Mouse (Mus musculus) lung, embryonic 16.5 days (tissue): ENCODE data around the gene Plod2. TPM values are rescaled to one million over a fixed set of nuclear protein-coding genes. Genes with fewer than 3 reads are reported as not detected.

Source experiments
- ATAC-seq: fragments of 200-750 bp; cut with Nextera tagmentation; 2 replicates; pipeline ENCODE4 v1.8.0; 2017; ENCODE audit warnings: low read depth, mild to moderate bottlenecking, moderate library complexity
- H3K27ac ChIP-seq: fragments of 300-500 bp; sonication (generic); 2 replicates; pipeline ENCODE4 v1.5.1; 2014; ENCODE audit warnings: mild to moderate bottlenecking, control low read depth, low read length
- H3K27me3 ChIP-seq: fragments of 300-500 bp; sonication (generic); 2 replicates; pipeline ENCODE4 v1.6.1; 2014; ENCODE audit warnings: low read depth, low read length, mixed read lengths; ENCODE audit not compliant: control insufficient read depth, insufficient read depth
- H3K36me3 ChIP-seq: fragments of 300-500 bp; sonication (generic); 2 replicates; pipeline ENCODE4 v1.6.1; 2014; ENCODE audit warnings: low read length; ENCODE audit not compliant: control insufficient read depth, insufficient read depth
- H3K4me1 ChIP-seq: fragments of 300-500 bp; sonication (generic); replicated peaks from 2 replicates; pipeline ENCODE4 v1.6.1; 2014; ENCODE audit warnings: low read length, mixed read lengths; ENCODE audit not compliant: control insufficient read depth, insufficient read depth
- H3K4me2 ChIP-seq: fragments of 300-500 bp; sonication (generic); 2 replicates; pipeline ENCODE4 v1.6.1; 2014; ENCODE audit warnings: low read depth, low read length, control low read depth
- H3K4me3 ChIP-seq: fragments of 300-500 bp; sonication (generic); 2 replicates; pipeline ENCODE4 v1.5.1; 2014; ENCODE audit warnings: mild to moderate bottlenecking, low read length, control low read depth
- H3K9ac ChIP-seq: fragments of 300-500 bp; sonication (generic); 2 replicates; pipeline ENCODE4 v1.6.1; 2014; ENCODE audit warnings: low read length, control low read depth
- H3K9me3 ChIP-seq: fragments of 300-500 bp; sonication (generic); 2 replicates; pipeline ENCODE4 v1.6.1; 2016; ENCODE audit warnings: low read length; ENCODE audit not compliant: control insufficient read depth
- WGBS: fragments of 180-500 bp; shearing (Covaris S2); extraction: QIAGEN DNeasy Blood & Tissue Kit; methylation state at CpG from one replicate; pipeline ENCODE4 v1.1.7; 2014; 5-methylcytosine and 5-hydroxymethylcytosine counted together
- polyA plus RNA-seq: library from polyadenylated mRNA; unstranded; fragments of >200 nt; fragmentation: Nextera tagmentation; extraction: Ambion mirVana; gene quantifications from 2 replicates; pipeline ENCODE4 v1.2.1, GENCODE M21; 2015

Gene Plod2
- polyA plus RNA-seq, 1 experiment from 2014 or later: 53.4 TPM

- Histone ChIP-seq H3K9me3 (no peaks in the 10 kb centered on the region), H3K36me3 (no peaks in the 10 kb centered on the region), H3K27ac (no peak overlapping the region), H3K4me1 (peaks cover 4% of the 10 kb centered on the region), H3K4me2 (no peak overlapping the region), H3K9ac (no peak overlapping the region), H3K27me3 (no peaks in the 10 kb centered on the region), H3K4me3 (no peak overlapping the region)
- WGBS: 78% methylated on average over 6 of the region's 6 CpGs
- no peak for ATAC-seq
Observed at GRCm38 (mm10) chr9:92563306-92563705, 21.3 kb downstream of the Plod2 start.

GRCm38 (mm10) chr9:92564391-92564790 is 22.4 kb downstream of the Plod2 start:
- Histone ChIP-seq H3K27ac (no peak overlapping the region), H3K36me3 (no peaks in the 10 kb centered on the region), H3K4me3 (no peak overlapping the region), H3K4me2 (no peak overlapping the region), H3K27me3 (no peaks in the 10 kb centered on the region), H3K9me3 (no peaks in the 10 kb centered on the region), H3K4me1 (peaks cover 4% of the 10 kb centered on the region), H3K9ac (no peak overlapping the region)
- 100% methylated on average over 1 of the region's 1 CpGs for WGBS
- no peak for ATAC-seq

- peaks cover 3% of the 10 kb centered on the region for H3K4me1 ChIP-seq
- no peak overlapping the region for H3K4me2 ChIP-seq
- WGBS: 56% methylated on average over 3 of the region's 3 CpGs
- no peaks in the 10 kb centered on the region for H3K9me3 ChIP-seq
- H3K4me3 ChIP-seq: no peak overlapping the region
- ATAC-seq: no peak
- no peak overlapping the region for H3K27ac ChIP-seq
- no peak overlapping the region for H3K9ac ChIP-seq
- no peaks in the 10 kb centered on the region for H3K27me3 ChIP-seq
- H3K36me3 ChIP-seq: no peaks in the 10 kb centered on the region
Observed at GRCm38 (mm10) chr9:92566234-92566633, 24.2 kb downstream of the Plod2 start.

- ATAC-seq: peak; percentile 28; the same call in 1 of the 2 replicates
- WGBS: 54% methylated on average over 7 of the region's 7 CpGs
- Histone ChIP-seq H3K4me1 (no peaks in the 10 kb centered on the region; the same call in none of the 2 replicates), H3K27ac (no peak overlapping the region), H3K27me3 (no peaks in the 10 kb centered on the region), H3K4me2 (no peak overlapping the region), H3K4me3 (no peak overlapping the region), H3K9ac (no peak overlapping the region), H3K36me3 (no peaks in the 10 kb centered on the region), H3K9me3 (no peaks in the 10 kb centered on the region)
Observed at GRCm38 (mm10) chr9:92567474-92567873, 25.5 kb downstream of the Plod2 start.

- Histone ChIP-seq H3K27me3 (no peaks in the 10 kb centered on the region), H3K9me3 (no peaks in the 10 kb centered on the region), H3K9ac (no peak overlapping the region), H3K4me2 (no peak overlapping the region), H3K4me1 (no peaks in the 10 kb centered on the region; the same call in 1 of the 2 replicates), H3K4me3 (no peak overlapping the region), H3K36me3 (no peaks in the 10 kb centered on the region), H3K27ac (no peak overlapping the region)
- ATAC-seq: no peak
- WGBS: 90% methylated on average over 3 of the region's 3 CpGs
Observed at GRCm38 (mm10) chr9:92568798-92569197, 26.8 kb downstream of the Plod2 start.

- H3K27ac ChIP-seq: no peak overlapping the region
- H3K4me2 ChIP-seq: no peak overlapping the region
- H3K4me3 ChIP-seq: no peak overlapping the region
- H3K36me3 ChIP-seq: 0 out of 2 replicates have a peak, but pooled peaks cover 2% of the 10 kb centered on the region
- ATAC-seq: 0 out of 2 replicates have a peak, but pooled peaks have one; percentile 41
- no peaks in the 10 kb centered on the region; the same call in 1 of the 2 replicates for H3K4me1 ChIP-seq
- 64% methylated on average over 8 of the region's 8 CpGs for WGBS
- H3K9ac ChIP-seq: no peak overlapping the region
- H3K9me3 ChIP-seq: no peaks in the 10 kb centered on the region
- no peaks in the 10 kb centered on the region for H3K27me3 ChIP-seq
Observed at GRCm38 (mm10) chr9:92572376-92573108, 30.5 kb downstream of the Plod2 start.

GRCm38 (mm10) chr9:92583876-92584275 is 41.9 kb downstream of the Plod2 start:
- 80% methylated on average over 5 of the region's 5 CpGs for WGBS
- Histone ChIP-seq H3K4me2 (no peak overlapping the region), H3K27ac (no peak overlapping the region)

GRCm38 (mm10) chr9:92586025-92586424 is 44.0 kb downstream of the Plod2 start:
- no peak overlapping the region for H3K27ac ChIP-seq
- WGBS: 81% methylated on average over 1 of the region's 1 CpGs
- no peak overlapping the region for H3K9ac ChIP-seq
- H3K27me3 ChIP-seq: no peaks in the 10 kb centered on the region
- H3K4me3 ChIP-seq: no peak overlapping the region
- peaks cover 26% of the 10 kb centered on the region for H3K36me3 ChIP-seq
- H3K9me3 ChIP-seq: no peaks in the 10 kb centered on the region
- no peak overlapping the region for H3K4me2 ChIP-seq
- ATAC-seq: no peak
- no peaks in the 10 kb centered on the region for H3K4me1 ChIP-seq

More at GRCm38 (mm10) chr9:92583876-92584275, 41.9 kb downstream of the Plod2 start:
- Histone ChIP-seq H3K4me3 (no peak overlapping the region), H3K27me3 (no peaks in the 10 kb centered on the region), H3K4me1 (no peaks in the 10 kb centered on the region), H3K9ac (no peak overlapping the region), H3K9me3 (no peaks in the 10 kb centered on the region), H3K36me3 (peaks cover 21% of the 10 kb centered on the region)
- ATAC-seq: no peak

GRCm38 (mm10) chr9:92587391-92587790 is 45.4 kb downstream of the Plod2 start:
- peaks cover 26% of the 10 kb centered on the region for H3K36me3 ChIP-seq
- H3K4me3 ChIP-seq: no peak overlapping the region
- H3K27ac ChIP-seq: no peak overlapping the region
- H3K9me3 ChIP-seq: no peaks in the 10 kb centered on the region
- no peak for ATAC-seq
- no peak overlapping the region for H3K4me2 ChIP-seq
- WGBS: 92% methylated on average over 8 of the region's 8 CpGs
- no peaks in the 10 kb centered on the region for H3K4me1 ChIP-seq
- H3K9ac ChIP-seq: no peak overlapping the region
- H3K27me3 ChIP-seq: no peaks in the 10 kb centered on the region
